Mouse (Mus musculus): ENCODE results near the gene Pip5kl1. TPM values are rescaled to one million over a fixed set of nuclear protein-coding genes. Genes with fewer than 3 reads are reported as not detected.

Pip5kl1 gene
- polyA plus RNA-seq, 1 experiment from 2014 or later = not detected

- Histone ChIP-seq H3K27ac (no peak overlapping the region), H3K36me3 (ENCODE audit: inconsistent target) (no peaks in the 10 kb centered on the region), H3K4me3 (ENCODE audit: inconsistent target) (no peak overlapping the region), H3K79me2 (ENCODE audit: inconsistent target) (peaks cover 10% of the 10 kb centered on the region)
- 44% methylated on average over 4 of the region's 4 CpGs for WGBS (ENCODE audit: missing documents)
Observed at GRCm38 (mm10) chr2:32566536-32567063, 8.0 kb upstream of the Pip5kl1 start.

GRCm38 (mm10) chr2:32568149-32568548, 6.4 kb upstream of the Pip5kl1 start:
- WGBS (ENCODE audit: missing documents) = 95% methylated on average over 5 of the region's 5 CpGs
- Histone ChIP-seq H3K27ac (no peak overlapping the region), H3K36me3 (ENCODE audit: inconsistent target) (peaks cover 5% of the 10 kb centered on the region; the same call in 1 of the 2 replicates), H3K4me3 (ENCODE audit: inconsistent target) (no peak overlapping the region), H3K79me2 (ENCODE audit: inconsistent target) (peaks cover 22% of the 10 kb centered on the region)

GRCm38 (mm10) chr2:32568941-32569340, 5.7 kb upstream of the Pip5kl1 start:
- 91% methylated on average over 3 of the region's 3 CpGs for WGBS (ENCODE audit: missing documents)

GRCm38 (mm10) chr2:32570698-32571494, 3.7 kb upstream of the Pip5kl1 start, which contains the start of gene Dpm2:
TSS of gene Dpm2 (plus strand) at chr2:32570858.
- Histone ChIP-seq H3K36me3 (ENCODE audit: inconsistent target) (peaks cover 10% of the 10 kb centered on the region; the same call in 1 of the 2 replicates), H3K27ac (peak within 1 kb of the TSS; percentile 67), H3K79me2 (ENCODE audit: inconsistent target) (peaks cover 22% of the 10 kb centered on the region), H3K4me3 (ENCODE audit: inconsistent target) (peak within 1 kb of the TSS; percentile 98)
- under 1% methylated on average over 31 of the region's 36 CpGs for WGBS (ENCODE audit: missing documents)

More at GRCm38 (mm10) chr2:32568941-32569340, 5.7 kb upstream of the Pip5kl1 start:
- Histone ChIP-seq H3K36me3 (ENCODE audit: inconsistent target) (peaks cover 10% of the 10 kb centered on the region; the same call in 1 of the 2 replicates), H3K4me3 (ENCODE audit: inconsistent target) (no peak overlapping the region), H3K79me2 (ENCODE audit: inconsistent target) (peaks cover 22% of the 10 kb centered on the region), H3K27ac (no peak overlapping the region)

GRCm38 (mm10) chr2:32572196-32572595, 2.4 kb upstream of the Pip5kl1 start:
- Histone ChIP-seq H3K36me3 (ENCODE audit: inconsistent target) (peaks cover 10% of the 10 kb centered on the region; the same call in 1 of the 2 replicates), H3K79me2 (ENCODE audit: inconsistent target) (peaks cover 22% of the 10 kb centered on the region), H3K27ac (no peak overlapping the region), H3K4me3 (ENCODE audit: inconsistent target) (no peak overlapping the region)
- 96% methylated on average over 11 of the region's 11 CpGs for WGBS (ENCODE audit: missing documents)

- Histone ChIP-seq H3K4me3 (ENCODE audit: inconsistent target) (no peak overlapping the region), H3K79me2 (ENCODE audit: inconsistent target) (peaks cover 22% of the 10 kb centered on the region), H3K27ac (no peak overlapping the region), H3K36me3 (ENCODE audit: inconsistent target) (peaks cover 10% of the 10 kb centered on the region; the same call in 1 of the 2 replicates)
- WGBS (ENCODE audit: missing documents) = 10% methylated on average over 26 of the region's 26 CpGs
Observed at GRCm38 (mm10) chr2:32574901-32575585, 446 bp downstream of the Pip5kl1 start.

- Histone ChIP-seq H3K27ac (no peak within 1 kb of the TSS), H3K79me2 (ENCODE audit: inconsistent target) (peaks cover 22% of the 10 kb centered on the region), H3K36me3 (ENCODE audit: inconsistent target) (peaks cover 10% of the 10 kb centered on the region; the same call in 1 of the 2 replicates), H3K4me3 (ENCODE audit: inconsistent target) (no peak within 1 kb of the TSS)
- 27% methylated on average over 24 of the region's 28 CpGs for WGBS (ENCODE audit: missing documents)
Observed at GRCm38 (mm10) chr2:32575586-32576160, 1.1 kb downstream of the Pip5kl1 start, which contains the start of gene 9430097D07Rik. TSS of gene 9430097D07Rik (minus strand) at chr2:32575684.

- Histone ChIP-seq H3K36me3 (ENCODE audit: inconsistent target) (peaks cover 10% of the 10 kb centered on the region; the same call in 1 of the 2 replicates), H3K4me3 (ENCODE audit: inconsistent target) (no peak overlapping the region), H3K79me2 (ENCODE audit: inconsistent target) (peaks cover 13% of the 10 kb centered on the region), H3K27ac (no peak overlapping the region)
- 88% methylated on average over 9 of the region's 9 CpGs for WGBS (ENCODE audit: missing documents)
Observed at GRCm38 (mm10) chr2:32576532-32576931, 1.9 kb downstream of the Pip5kl1 start.

GRCm38 (mm10) chr2:32578146-32579046, 3.8 kb downstream of the Pip5kl1 start:
- Histone ChIP-seq H3K27ac (no peak overlapping the region), H3K79me2 (ENCODE audit: inconsistent target) (no peaks in the 10 kb centered on the region), H3K36me3 (ENCODE audit: inconsistent target) (peaks cover 2% of the 10 kb centered on the region; the same call in 1 of the 2 replicates), H3K4me3 (ENCODE audit: inconsistent target) (no peak overlapping the region)
- WGBS (ENCODE audit: missing documents) = 54% methylated on average over 24 of the region's 30 CpGs

- Histone ChIP-seq H3K27ac (no peak overlapping the region), H3K4me3 (ENCODE audit: inconsistent target) (no peak overlapping the region), H3K79me2 (ENCODE audit: inconsistent target) (no peaks in the 10 kb centered on the region), H3K36me3 (ENCODE audit: inconsistent target) (no peaks in the 10 kb centered on the region)
- 68% methylated on average over 19 of the region's 19 CpGs for WGBS (ENCODE audit: missing documents)
Observed at GRCm38 (mm10) chr2:32581450-32582095, 7.0 kb downstream of the Pip5kl1 start.

GRCm38 (mm10) chr2:32582830-32583799, 8.5 kb downstream of the Pip5kl1 start:
- H3K4me3 ChIP-seq (ENCODE audit: inconsistent target) = no peak overlapping the region
- peaks cover 8% of the 10 kb centered on the region for H3K79me2 ChIP-seq (ENCODE audit: inconsistent target)
- 20% methylated on average over 34 of the region's 37 CpGs for WGBS (ENCODE audit: missing documents)
- no peak overlapping the region for H3K27ac ChIP-seq
- H3K36me3 ChIP-seq (ENCODE audit: inconsistent target) = no peaks in the 10 kb centered on the region

GRCm38 (mm10) chr2:32585149-32585714, 10.6 kb downstream of the Pip5kl1 start:
- H3K27ac ChIP-seq = no peak overlapping the region; the same call in 1 of the 2 replicates
- 78% methylated on average over 6 of the region's 7 CpGs for WGBS (ENCODE audit: missing documents)
- peaks cover 25% of the 10 kb centered on the region for H3K79me2 ChIP-seq (ENCODE audit: inconsistent target)
- H3K4me3 ChIP-seq (ENCODE audit: inconsistent target) = no peak overlapping the region
- no peaks in the 10 kb centered on the region for H3K36me3 ChIP-seq (ENCODE audit: inconsistent target)

Measured in macrophage (primary cell).